Mouse (Mus musculus): ENCODE data around the gene Glp1r. TPM values are rescaled to one million over a fixed set of nuclear protein-coding genes. Genes with fewer than 3 reads are reported as not detected.

Glp1r gene
- not detected for total RNA-seq (2023)

GRCm38 (mm10) chr17:30901627-30902026, at the start of gene Glp1r:
Gene Glp1r, plus strand, starts transcription at chr17:30901817.

GRCm38 (mm10) chr17:30954340-30954739, 52.7 kb downstream of the Glp1r start, which contains the start of gene Umodl1:
Gene Umodl1, plus strand, starts transcription at chr17:30954640.

Other genes starting within 250 kb of the Glp1r start
- gene Umodl1, start 52.8 kb downstream of the Glp1r start, total RNA-seq (2023) = not detected
- 10 to 100 TPM; 41.0 to 55.2 TPM for gene Abcg1, start 155.9 kb downstream of the Glp1r start, total RNA-seq (2023)
- not detected for gene Tff3, start 227.8 kb downstream of the Glp1r start, total RNA-seq (2023)
- not detected for gene Tff2, start 242.5 kb downstream of the Glp1r start, total RNA-seq (2023)

Data from neutrophil, adult 59 days (primary cell).